Mouse (Mus musculus) thymus, postnatal 36 days (tissue): Measurements from ENCODE around the gene Adss.
A peak's percentile ranks its signal among the peaks of the same experiment; 100 is the strongest.
"Not testable (repeated sequence)": the region's sequence is repeated elsewhere in the genome, so short reads cannot be mapped to it uniquely, and the experiment has no call there.

ENCODE experiments used
- DNase-seq, 2 experiments: peaks; one replicate each; pipeline ENCODE4 v3.0.0; 2022; ENCODE audit warnings: mixed read lengths in 2 of 2

Adss gene

DNA sequence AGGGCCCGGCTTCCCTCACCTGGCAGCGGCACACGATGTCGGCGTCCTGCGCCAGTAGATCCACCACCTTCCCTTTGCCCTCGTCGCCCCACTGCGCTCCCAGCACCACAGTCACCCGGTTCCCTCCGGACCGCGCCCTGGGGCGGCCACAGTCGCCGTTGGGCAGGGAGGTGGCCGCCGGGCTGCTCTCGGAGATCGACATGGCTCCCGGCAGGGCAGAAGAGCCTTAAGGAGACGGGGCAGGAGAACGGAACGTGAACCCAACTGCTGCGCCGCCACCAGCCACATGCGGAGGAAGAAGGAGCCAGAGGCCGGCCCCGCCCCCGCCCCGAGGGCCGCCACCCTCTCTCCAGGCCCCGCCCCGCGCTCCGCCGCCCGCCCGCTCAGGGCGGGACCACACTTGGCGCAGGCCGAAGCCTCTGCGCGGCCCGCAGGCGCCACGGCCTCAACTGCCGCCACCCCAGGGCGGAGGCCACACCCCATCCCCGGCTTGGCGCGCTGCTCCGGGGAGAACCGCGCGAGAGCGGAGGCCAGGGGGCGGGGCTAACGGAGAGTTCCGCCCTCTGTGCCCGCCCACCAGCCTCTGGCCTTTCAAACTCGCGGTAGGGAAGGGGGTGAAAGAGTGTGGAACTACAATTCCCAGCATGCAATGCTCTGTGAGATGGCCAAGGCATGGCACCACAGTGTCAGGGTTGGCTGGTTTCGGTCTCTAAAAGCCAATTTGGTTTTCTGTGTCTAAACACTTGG, at the start of gene Adss:
Gene Adss (minus strand): TSS at position 319 of the 747 bp plus-strand sequence.
- peak; percentile 98 to 100 for DNase-seq

DNA sequence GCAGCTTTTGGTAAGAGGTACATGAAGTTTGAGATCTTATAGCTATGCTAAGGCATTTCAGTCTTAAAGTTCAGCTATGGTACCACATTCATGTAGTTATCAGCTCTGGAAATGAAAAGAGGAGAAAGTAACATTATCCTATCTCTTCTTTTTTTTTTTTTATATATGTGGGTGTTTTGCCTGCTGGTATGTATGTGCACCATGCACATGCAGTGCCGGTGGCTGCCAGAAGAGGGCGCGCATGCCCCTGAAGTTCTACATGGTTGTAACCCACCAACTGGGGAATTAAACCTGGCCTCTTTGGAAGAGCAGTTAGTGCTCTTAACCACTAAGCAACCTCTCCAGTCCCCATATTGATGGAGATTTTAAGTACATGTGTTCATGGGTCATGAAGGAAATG, 49.5 kb upstream of the Adss start:
- DNase-seq: peak; percentile 20 to 31

DNA sequence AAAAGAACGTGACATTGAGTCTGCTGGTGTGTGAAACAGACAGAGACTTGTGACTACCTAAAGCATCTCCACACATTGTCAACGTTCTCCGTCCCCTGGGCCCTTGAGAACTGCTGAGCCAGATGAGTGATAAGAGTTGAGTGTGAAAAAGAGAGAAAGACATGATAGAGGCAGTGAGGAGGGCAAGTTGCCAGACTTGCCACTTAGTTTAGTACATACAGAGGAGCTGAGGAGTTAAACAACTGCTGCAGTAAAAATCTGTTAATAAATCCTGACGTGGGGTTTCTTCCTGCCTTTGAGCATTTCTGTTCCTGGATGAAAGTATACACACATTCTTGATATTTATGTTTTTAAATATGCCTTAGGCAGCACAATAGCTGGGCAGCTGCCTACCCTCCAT, 31.5 kb upstream of the Adss start:
- DNase-seq: not testable (repeated sequence)

DNA sequence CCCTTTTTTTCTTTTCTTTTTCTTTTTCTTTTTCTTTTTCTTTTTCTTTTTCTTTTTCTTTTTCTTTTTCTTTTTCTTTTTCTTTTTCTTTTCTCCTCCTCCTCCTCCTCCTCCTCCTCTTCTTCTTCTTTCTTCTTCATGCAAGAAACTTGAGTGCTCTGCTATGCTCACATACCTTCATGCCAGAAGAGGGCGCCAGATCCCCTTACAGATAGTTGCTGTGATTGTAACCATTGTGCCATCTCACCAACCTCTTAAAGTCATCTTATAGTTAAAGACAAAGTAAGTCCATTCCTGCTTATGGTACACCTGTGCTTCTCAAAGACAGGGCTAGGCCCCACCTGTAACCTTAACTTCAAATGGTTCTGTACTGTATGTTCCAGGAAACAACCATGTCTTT, 10.5 kb upstream of the Adss start:
- peak; percentile 42 to 44 for DNase-seq

DNA sequence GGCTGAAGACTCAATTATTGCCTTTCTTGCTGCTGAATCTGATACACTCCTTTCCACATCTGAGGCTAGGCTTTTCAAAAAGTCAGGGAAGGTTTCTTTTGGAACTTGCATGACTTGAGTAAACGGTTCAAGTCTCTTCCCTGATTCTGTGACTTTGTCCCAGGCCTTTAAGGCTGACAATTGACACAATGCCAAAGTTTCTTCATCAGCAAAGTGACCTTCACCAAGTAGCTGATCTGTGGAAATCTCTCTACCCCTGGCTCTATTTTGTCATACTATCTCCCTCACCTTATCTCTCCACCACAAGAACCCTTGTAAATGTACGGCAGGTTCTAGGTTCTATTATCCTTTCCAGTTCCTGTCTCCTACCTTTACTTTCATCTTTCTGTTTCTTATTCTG, 7.2 kb upstream of the Adss start:
- no peak for DNase-seq

DNA sequence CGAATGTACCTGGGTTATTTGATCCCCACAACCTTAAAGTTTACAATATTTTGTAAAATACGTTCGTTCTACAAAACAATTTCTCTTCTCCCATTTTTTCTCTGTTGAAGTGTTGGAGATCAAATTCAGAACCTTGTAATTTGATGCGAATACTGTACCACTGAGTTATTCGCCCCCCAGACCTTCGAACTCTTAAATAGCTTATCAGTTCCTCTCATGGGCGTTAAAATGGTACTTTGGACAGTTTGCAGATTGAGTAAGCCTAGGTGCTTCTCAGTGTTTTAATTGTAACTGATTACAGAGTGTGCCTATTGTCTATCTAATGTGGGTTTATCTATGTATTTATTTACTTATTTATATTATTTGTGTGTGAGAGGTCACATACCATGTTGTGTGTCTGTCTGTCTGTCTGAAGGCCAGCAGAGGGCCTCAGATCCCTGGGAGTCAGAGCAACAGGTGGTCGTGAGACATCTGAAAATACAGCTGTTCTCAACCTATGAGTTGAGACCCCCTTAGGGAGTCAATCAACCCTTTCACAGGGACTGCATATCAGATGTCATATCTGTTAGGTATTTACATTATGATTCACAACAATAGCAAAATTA, 942 bp upstream of the Adss start:
- DNase-seq: peak in 1 of 2 experiments; percentile 16

DNA sequence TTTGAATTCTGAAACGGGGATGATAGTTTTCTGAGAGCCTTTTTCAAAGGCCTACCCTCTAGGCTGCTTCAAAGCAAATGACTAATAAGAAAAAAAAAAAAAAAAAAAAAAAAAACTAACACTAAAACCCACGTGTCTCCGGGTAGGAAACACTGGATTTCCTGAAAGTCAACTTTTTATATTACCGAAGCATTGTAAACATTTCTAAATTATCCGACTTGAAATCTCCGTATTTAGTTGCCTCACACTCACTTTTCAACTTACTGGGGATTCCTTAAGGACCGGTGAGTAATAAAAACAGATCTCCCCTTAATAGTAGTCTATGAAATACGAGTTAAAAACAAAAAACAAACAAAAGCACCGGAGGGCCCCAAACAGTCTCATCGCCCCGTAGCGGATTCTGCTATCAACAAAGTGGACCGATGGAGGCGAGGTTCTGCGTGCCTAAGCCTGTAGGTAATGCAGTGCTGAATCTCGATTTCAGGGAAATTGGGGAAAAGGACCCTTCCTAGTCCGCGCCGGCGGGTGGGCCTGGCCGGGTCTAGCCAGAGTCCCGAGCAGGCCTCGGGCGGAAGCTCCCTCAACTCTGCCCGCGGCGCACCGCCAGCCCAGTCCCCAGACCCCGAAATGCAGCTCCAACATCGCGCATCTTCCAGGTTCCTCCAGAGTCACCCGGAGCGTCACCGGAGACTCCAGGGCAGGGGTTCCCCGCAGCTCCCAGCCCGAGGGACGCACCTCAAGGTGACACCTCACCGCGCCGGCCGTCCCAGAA, 704 bp downstream of the Adss start:
- DNase-seq: no peak

DNA sequence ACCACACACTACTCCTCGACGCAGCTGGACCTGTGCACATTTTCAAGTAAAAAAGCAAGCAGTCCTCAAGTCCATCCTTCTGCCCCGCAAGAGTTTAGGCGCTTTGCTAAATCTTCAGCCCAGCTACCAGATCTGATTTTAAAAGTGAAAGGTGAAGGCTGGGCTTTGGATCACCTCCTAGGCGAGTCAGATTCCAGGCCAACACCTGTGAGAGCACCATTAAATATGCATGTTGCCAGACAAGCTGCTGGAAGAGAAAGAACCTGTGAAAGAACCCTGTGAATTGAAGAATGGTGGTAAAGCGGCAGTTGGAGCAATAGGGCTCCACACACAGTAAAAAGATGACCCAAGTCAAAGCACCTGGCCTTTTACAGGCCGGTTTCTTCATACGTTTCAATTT, 1.4 kb downstream of the Adss start:
- no peak for DNase-seq

DNA sequence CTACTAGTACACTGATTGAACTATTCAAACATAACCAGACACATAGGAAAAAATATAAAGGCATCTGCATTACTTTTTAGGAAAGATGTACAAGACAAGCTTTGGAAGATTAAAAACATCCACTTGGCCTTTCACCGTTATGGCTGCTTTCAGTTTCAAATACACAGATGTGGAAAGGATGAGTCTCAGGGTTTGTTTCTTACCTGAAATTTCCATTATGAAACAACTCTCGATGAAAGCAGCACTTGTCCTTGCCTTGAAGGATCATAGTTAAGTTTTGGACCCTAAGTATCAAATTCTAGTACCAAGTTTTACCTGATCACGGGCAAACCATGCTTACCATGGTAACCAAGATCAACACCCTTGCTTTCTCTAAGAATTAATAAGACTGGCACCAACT, 3.5 kb downstream of the Adss start:
- DNase-seq: no peak

DNA sequence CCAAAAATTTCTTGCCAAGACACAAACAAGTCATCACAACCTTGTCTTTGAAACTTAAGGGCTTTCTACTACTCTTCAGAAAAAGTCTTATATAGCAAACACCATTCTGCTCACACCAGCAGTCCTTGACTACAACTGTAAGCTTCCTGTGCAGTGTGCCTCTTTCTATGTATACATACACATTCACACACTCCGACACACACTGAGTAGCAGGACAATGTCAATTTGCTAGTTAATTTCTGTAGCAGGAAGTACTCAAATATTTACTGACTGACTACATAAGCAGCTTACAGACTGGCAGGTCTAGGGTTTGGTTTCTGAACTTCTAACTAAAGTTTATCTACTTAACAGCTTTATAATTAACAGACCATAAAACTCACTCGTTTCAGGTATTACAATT, 18.9 kb downstream of the Adss start:
- DNase-seq: no peak

DNA sequence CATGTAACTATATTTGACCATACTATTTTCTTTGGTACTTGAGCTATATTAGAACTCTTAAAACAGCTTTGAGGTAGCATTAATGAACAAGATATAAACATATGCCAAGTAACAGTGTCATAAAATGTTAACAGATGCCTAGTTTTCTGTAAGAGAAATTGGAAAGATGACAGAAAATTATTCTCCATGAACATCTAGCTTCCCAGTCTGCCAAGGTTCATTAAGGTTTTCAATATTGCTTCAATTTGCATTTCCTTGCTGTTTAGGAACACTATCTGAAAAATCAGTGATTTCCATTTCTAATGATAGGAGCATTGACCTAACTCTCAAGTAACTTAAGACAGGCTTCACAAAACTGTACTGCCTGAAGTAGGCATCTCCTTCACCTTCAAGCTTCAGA, 27.4 kb downstream of the Adss start:
- DNase-seq: no peak

DNA sequence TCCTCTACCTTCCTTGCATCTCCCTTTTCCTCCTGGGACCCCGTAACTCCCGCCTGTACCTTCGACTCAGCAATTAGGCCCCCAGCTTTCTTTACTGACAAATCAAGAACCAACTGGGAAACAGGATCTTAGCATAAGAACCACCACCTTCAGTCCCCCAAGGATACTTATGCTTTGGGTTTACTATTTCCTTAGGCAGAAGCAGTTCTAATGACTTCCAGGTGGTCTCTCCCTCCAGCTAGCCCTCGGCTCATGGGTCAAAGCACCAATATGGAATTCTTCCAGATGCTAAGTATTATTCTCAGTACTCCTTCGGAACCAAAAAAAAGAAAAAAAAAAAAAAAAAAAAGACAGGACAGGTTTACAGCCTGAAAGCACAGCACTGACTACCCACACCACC, 39.1 kb downstream of the Adss start:
- DNase-seq: no peak

DNA sequence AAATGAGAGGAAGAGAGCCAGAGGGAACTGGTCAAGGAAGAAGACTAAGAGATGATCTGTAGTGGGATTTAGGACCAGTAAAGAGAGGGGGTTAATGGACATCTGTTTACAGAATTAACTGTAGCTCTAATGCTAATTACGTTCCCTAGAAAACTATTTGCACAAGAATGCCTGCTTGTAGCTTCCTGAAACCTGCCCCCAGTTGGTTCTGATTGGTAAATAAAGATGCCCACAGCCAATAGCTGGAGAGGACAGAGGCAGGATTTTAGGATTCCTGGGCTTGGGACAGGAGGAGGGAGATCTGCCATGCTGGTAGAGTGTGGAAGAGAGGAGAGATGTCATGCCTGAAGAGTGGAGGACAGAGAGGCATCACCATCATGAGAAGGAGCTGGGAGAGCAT, 42.8 kb downstream of the Adss start:
- no peak for DNase-seq

DNA sequence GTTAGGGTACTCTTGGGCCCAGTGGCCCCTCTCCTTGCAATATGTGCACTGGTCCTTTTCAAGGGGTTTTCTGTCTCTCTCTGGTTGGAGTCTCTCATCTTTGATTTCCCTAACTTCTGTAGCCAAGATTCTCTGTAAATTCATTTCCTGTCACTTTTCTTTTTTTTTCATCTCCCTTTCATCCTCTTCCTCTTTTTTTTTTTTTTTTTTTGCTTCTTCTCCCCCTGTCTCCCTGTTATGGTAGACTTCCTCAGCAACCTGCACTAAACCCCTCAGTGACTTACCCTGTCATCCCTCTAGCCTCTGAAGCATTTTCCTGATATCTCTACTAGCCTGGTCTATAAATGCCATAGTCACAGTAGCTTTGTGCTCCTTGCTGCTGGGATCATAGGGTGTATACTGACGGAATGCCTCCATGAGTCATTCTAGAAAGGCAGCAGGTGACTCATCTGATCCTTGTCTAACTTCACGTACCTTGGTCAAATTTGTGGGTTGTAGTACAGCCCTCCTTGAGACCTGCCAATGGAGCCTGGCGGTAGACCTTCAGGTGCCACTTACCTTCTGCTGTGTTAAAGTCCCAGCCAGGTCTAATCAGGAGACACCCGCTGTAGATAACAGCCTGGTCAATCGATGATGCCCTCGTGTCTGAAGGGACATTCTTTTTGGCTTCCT, 48.3 kb downstream of the Adss start:
- no peak for DNase-seq

DNA sequence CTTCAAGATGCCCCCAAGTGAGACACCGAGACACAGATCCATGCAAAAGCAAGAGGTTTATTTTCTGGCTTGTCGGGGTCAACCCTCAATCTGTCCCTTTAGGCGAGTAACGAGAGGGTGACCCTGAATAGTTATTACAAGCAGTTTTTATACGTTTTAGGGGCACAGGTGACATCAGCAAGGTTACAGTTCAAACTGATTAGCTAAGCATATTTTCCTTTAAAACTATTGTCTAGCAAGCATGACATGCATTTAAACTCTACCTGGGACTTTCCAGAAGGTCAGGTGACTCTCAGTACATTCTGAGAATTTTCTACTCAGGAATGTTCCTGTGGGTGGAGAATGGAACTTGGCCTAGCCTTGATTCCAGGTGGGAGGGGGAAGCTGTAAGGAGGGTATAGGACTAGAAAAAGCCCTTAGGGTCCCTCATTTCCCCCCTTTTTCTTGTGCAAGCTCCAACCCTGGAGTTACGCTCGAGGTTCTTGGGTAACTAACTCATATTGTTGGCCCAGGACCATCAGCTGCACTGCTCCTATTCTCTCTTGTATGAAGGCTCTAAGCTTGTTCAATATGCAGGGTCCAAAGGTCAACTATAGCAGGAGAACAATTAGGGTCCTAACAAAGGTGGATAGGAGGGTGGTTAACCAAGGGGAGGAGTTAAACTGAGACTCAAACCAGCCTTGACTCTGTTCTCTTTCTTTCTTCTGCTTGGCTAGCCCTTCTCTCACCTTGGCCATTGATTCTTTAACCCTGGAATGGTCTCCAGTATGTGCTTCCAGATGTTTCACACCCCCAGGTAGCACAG, 51.6 kb downstream of the Adss start:
- no peak for DNase-seq

DNA sequence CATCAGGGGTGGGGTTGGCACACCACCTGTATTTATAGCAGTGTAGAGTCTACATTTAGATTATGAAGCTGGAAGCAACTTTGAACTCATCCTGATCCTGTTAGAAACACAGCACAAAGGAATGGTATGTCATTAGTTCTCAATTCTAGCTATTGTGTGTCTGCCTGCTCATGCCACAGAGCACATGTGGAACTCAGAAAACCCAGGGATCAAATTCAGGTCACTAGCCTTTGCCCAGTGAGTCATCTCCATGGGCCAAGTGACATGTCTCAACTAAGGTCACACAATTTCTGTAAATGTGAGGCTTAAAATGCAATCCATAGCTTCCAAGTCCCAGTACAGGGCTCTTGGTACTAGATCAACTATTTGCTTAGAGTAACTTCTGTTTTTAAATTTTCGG, 54.2 kb downstream of the Adss start:
- no peak for DNase-seq

DNA sequence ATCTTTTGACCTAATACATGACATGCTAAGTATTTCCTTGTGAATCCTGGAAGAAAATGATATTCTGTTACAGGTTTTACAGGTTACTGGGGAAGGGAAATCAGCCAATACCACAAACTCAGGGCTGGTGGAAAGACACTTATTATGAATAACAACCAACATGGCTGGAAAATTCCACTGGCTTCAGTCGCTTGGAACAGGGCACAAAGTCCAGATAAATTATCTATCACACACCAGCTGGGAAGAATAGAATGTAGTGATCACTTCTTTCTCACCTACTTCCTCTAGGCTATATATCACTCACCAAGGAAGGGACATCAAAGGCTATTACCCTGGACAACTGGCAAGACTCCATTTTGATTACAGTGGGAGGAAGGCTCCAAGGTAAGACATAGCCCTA, 55.6 kb downstream of the Adss start:
- no peak for DNase-seq

DNA sequence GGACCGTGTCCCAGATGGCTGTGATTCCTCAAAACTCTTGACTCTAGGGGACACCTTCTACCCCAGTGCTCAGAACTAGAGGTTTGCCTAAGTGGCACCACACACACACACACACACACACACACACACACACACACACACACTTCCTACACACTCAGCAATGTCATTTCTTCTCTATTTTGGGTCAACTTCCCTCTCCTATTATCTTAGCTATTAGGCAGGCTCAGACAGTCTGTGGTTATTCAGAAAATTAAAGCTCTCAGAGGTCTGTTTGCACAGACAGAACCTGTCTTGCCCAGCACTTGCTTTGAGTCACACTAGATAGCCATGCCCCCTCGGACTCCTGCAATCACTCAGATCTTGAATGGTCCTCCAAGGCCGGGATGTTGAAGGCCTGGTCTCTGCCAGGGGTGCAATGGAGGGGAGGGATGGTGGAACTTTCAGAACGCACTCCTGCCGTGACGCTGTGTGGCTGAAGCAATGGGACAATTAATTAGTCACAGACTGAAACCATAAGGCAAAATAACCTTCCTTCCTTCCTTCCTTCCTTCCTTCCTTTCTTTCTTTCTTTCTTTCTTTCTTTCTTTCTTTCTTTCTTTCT, 58.7 kb downstream of the Adss start:
- DNase-seq: no peak

DNA sequence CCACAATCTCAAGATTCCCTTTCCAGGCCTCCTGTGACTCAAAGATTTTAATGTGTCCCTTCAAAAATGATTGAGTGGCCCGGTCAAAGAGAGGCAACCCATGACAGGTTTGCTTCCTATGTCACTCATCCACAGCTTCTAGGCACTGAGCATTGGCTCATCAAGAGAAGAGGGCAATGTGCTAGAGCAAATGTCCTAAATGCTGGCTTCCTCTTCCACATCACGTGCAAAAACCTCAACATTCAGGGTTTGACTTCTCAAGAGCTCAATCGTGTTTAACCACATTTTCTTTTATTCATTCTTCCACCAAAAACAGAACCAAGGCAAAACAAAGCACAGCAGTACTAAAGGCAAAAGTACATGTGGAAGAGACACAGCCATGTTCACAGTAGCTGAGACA, 64.3 kb downstream of the Adss start:
- no peak for DNase-seq

DNA sequence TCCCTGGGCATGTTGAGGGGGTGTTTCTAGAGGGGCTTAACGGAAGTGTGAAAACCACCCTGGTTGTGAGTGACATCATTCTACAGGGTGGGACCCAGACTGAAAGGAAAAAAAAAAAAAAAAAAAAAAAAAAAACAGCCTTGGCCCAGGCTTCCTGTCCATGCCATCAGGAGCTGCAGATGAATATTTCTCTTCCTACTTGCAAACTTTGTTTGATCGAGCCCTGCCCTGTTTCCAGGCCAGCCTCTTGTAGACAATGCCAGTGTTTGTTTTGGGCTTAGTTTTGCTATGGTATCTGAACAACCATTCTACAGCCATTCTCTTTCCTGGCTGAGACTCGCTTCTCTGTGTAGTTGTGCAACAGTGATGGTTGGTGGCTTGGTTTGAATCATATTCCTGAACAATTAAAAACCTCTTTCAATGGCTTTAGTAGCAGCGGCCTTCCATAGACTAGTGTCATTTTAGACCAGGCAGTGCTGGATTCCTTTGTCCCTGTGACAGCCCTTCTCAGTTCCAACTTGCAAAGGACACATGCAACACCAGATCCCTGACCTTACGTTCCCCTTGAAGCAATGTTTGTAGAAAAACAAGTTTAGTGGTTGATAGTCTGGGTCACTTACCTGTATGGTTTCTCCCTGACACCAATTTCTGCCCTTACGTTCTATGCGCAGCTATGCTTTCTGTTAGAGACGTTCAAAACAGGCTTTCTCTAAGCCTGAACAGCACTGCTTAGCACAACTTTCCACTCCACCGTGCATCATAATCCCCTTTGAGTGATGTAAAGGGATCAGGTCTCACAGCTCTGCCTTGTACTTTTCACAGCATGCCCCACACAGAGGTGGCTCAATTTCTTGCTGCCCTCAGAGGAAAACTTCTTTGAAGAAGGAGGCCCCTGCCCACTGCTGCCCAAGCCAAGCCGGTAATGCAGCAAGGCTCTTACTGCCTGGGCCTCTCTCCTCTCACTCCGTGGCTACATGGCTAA, 67.0 kb downstream of the Adss start, which contains the start of gene 1700016C15Rik:
Gene 1700016C15Rik (plus strand): TSS at position 772 of the 982 bp plus-strand sequence.
- no peak for DNase-seq
